Mouse (Mus musculus): ENCODE measurements around the gene Cd82. TPM values are rescaled to one million over a fixed set of nuclear protein-coding genes. Genes with fewer than 3 reads are reported as not detected.

Gene Cd82
- polyA plus RNA-seq, 1 experiment, result 181 TPM

GRCm38 (mm10) chr2:93448774-93449173 lies 14.2 kb downstream of the Cd82 start:
- no peaks in the 10 kb centered on the region for H3K27me3 ChIP-seq (ENCODE audit: control insufficient read depth, insufficient read depth, low read length)
- TF ChIP-seq CTCF (IDR thresholded peaks at IDR 0.05; ENCODE audit: borderline replicate concordance, control insufficient read depth, extremely low read depth, insufficient read depth, low read length, poor library complexity) (no peak), POLR2A (IDR thresholded peaks at IDR 0.05; ENCODE audit: control insufficient read depth, extremely low read depth, insufficient read depth, low read length, poor library complexity) (no peak)
- no peak for DNase-seq
- H3K4me1 ChIP-seq (replicated peaks; ENCODE audit: control insufficient read depth, insufficient read depth, low read length), result peaks cover 65% of the 10 kb centered on the region
- no peak overlapping the region for H3K27ac ChIP-seq (ENCODE audit: control insufficient read depth, insufficient read depth, low read length)
- no peaks in the 10 kb centered on the region for H3K36me3 ChIP-seq (ENCODE audit: control insufficient read depth, insufficient read depth, low read length)
- 65% methylated on average over 5 of the region's 5 CpGs for WGBS
- no peak overlapping the region for H3K4me3 ChIP-seq (ENCODE audit: control insufficient read depth, insufficient read depth, low read length)

- Histone ChIP-seq H3K27ac (ENCODE audit: control insufficient read depth, insufficient read depth, low read length) (no peak overlapping the region), H3K27me3 (ENCODE audit: control insufficient read depth, insufficient read depth, low read length) (no peaks in the 10 kb centered on the region), H3K4me3 (ENCODE audit: control insufficient read depth, insufficient read depth, low read length) (no peak overlapping the region), H3K36me3 (ENCODE audit: control insufficient read depth, insufficient read depth, low read length) (no peaks in the 10 kb centered on the region), H3K4me1 (replicated peaks; ENCODE audit: control insufficient read depth, insufficient read depth, low read length) (peaks cover 66% of the 10 kb centered on the region)
- TF ChIP-seq CTCF (IDR thresholded peaks at IDR 0.05; ENCODE audit: borderline replicate concordance, control insufficient read depth, extremely low read depth, insufficient read depth, low read length, poor library complexity), result no peak
- 86% methylated on average over 6 of the region's 6 CpGs for WGBS
- DNase-seq, result no peak
Observed at GRCm38 (mm10) chr2:93447500-93448249, 15.3 kb downstream of the Cd82 start.

DNA sequence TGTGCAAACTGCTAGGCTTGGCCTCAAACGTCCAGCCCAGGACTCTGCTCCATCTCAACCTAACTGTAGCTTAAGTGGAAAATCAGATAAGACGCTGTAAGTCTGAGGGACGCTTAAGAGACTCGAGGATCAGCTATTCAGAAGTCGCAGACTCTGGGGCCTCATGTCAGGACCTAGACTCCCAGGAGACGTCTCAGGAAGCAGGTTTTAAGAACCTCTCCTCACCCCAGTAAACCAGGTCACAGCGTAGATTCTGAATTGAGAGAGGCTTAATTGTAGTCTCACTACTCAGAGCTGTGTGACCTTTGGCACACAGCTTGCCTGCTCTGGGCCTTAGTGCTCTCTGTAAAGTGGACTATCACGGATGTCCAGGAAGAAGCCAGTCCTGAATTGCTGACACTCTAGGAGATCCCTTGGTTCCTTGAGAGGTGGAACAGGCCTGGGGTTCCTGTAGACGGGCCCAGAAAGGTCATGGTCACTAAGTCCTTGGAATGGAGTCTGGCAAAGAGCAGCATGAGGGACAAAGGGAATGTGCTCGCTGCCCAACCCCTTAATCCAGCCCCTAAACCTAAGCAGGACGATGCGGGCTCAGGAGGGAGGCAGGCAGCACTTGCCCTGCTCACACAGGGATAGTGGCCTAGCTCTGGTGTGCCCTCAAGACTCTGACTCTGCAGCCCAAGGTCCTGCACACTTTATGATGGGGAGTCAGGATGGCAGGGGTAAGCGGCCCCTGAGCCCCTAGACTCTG lies 16.2 kb downstream of the Cd82 start:
- no peak overlapping the region for H3K4me3 ChIP-seq (ENCODE audit: control insufficient read depth, insufficient read depth, low read length)
- TF ChIP-seq POLR2A (IDR thresholded peaks at IDR 0.05; ENCODE audit: control insufficient read depth, extremely low read depth, insufficient read depth, low read length, poor library complexity) (no peak), CTCF (IDR thresholded peaks at IDR 0.05; ENCODE audit: borderline replicate concordance, control insufficient read depth, extremely low read depth, insufficient read depth, low read length, poor library complexity) (no peak)
- peaks cover 65% of the 10 kb centered on the region for H3K4me1 ChIP-seq (replicated peaks; ENCODE audit: control insufficient read depth, insufficient read depth, low read length)
- no peaks in the 10 kb centered on the region for H3K36me3 ChIP-seq (ENCODE audit: control insufficient read depth, insufficient read depth, low read length)
- H3K27me3 ChIP-seq (ENCODE audit: control insufficient read depth, insufficient read depth, low read length), result no peaks in the 10 kb centered on the region
- WGBS, result 94% methylated on average over 13 of the region's 13 CpGs
- H3K27ac ChIP-seq (ENCODE audit: control insufficient read depth, insufficient read depth, low read length), result no peak overlapping the region
- no peak for DNase-seq

DNA sequence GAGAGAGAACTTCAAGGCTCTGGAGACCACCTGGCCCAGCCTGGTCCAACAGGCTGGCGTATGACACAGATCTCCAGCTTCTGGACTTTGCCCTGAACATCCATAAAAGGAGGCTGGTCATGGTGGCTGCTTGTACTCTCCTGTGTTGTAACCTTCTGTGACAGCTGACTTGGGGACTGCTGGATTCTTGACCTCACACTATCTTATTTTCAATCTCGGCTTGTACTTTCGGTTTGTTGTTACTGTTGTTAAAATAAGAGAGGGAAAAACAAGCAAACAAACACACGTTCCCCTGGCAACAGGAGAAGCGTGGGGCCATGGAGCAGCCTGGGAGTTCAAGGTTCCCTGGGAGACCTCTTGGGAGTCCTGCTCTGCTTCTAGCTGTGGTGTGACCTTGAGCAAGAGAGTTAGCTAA lies 17.7 kb downstream of the Cd82 start:
- DNase-seq, result no peak
- H3K4me1 ChIP-seq (replicated peaks; ENCODE audit: control insufficient read depth, insufficient read depth, low read length), result peaks cover 57% of the 10 kb centered on the region
- H3K27ac ChIP-seq (ENCODE audit: control insufficient read depth, insufficient read depth, low read length), result no peak overlapping the region
- no peak overlapping the region for H3K4me3 ChIP-seq (ENCODE audit: control insufficient read depth, insufficient read depth, low read length)
- TF ChIP-seq CTCF (IDR thresholded peaks at IDR 0.05; ENCODE audit: borderline replicate concordance, control insufficient read depth, extremely low read depth, insufficient read depth, low read length, poor library complexity) (no peak), POLR2A (IDR thresholded peaks at IDR 0.05; ENCODE audit: control insufficient read depth, extremely low read depth, insufficient read depth, low read length, poor library complexity) (no peak)
- 87% methylated on average over 5 of the region's 5 CpGs for WGBS
- no peaks in the 10 kb centered on the region for H3K36me3 ChIP-seq (ENCODE audit: control insufficient read depth, insufficient read depth, low read length)
- no peaks in the 10 kb centered on the region for H3K27me3 ChIP-seq (ENCODE audit: control insufficient read depth, insufficient read depth, low read length)

GRCm38 (mm10) chr2:93444280-93444679 lies 18.7 kb downstream of the Cd82 start:
- WGBS, result 30% methylated on average over 7 of the region's 7 CpGs
- Histone ChIP-seq H3K4me3 (ENCODE audit: control insufficient read depth, insufficient read depth, low read length) (no peak overlapping the region), H3K27me3 (ENCODE audit: control insufficient read depth, insufficient read depth, low read length) (no peaks in the 10 kb centered on the region), H3K27ac (ENCODE audit: control insufficient read depth, insufficient read depth, low read length) (no peak overlapping the region), H3K4me1 (replicated peaks; ENCODE audit: control insufficient read depth, insufficient read depth, low read length) (peaks cover 47% of the 10 kb centered on the region), H3K36me3 (ENCODE audit: control insufficient read depth, insufficient read depth, low read length) (no peaks in the 10 kb centered on the region)
- DNase-seq, result no peak
- no peak for TF ChIP-seq CTCF (IDR thresholded peaks at IDR 0.05; ENCODE audit: borderline replicate concordance, control insufficient read depth, extremely low read depth, insufficient read depth, low read length, poor library complexity)

DNA sequence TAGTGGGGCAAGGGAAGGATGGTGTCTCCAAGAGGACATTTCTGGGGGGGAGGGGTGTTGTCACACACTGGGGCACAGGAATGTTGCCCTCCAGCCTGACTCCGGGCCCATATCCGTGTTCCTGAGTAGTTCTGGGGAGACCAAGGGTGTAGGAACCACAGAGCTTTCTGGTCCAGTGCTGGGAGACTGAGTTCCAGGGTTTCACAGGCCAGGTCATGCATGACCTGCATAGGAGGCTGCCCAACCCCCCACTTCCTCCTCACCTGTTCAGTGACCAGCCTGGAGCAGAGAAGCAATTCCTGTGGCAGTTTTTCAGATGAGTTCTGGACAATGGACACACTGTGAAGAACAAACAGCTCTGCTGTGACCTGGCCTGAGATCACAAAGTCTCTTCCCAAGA lies 19.8 kb downstream of the Cd82 start:
- peaks cover 41% of the 10 kb centered on the region for H3K4me1 ChIP-seq (replicated peaks; ENCODE audit: control insufficient read depth, insufficient read depth, low read length)
- DNase-seq, result no peak
- TF ChIP-seq CTCF (IDR thresholded peaks at IDR 0.05; ENCODE audit: borderline replicate concordance, control insufficient read depth, extremely low read depth, insufficient read depth, low read length, poor library complexity) (no peak), POLR2A (IDR thresholded peaks at IDR 0.05; ENCODE audit: control insufficient read depth, extremely low read depth, insufficient read depth, low read length, poor library complexity) (no peak)
- no peaks in the 10 kb centered on the region for H3K36me3 ChIP-seq (ENCODE audit: control insufficient read depth, insufficient read depth, low read length)
- WGBS, result 100% methylated on average over 2 of the region's 2 CpGs
- H3K27me3 ChIP-seq (ENCODE audit: control insufficient read depth, insufficient read depth, low read length), result no peaks in the 10 kb centered on the region
- H3K4me3 ChIP-seq (ENCODE audit: control insufficient read depth, insufficient read depth, low read length), result no peak overlapping the region
- no peak overlapping the region for H3K27ac ChIP-seq (ENCODE audit: control insufficient read depth, insufficient read depth, low read length)
